ENCODE assay signal across 3 mouse cellular contexts in the genomic region with DNA sequence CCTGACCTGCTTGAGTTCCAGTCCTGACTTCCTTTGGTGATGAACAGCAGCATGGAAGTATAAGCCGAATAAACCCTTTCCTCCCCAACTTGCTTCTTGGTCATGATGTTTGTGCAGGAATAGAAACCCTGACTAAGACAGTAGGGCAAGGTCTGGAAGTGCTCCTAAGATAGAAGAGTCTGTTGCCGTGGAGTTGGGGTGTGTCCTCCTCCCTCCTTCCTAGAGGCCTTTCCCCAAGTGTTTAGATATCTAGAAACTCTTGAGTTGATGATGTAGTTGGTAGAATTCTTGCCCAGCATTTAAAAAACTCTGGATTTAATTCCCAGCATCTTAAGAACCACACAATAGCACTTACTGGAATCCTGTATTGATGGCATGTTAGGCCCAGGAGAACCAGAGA. TPM values are rescaled to one million over a fixed set of nuclear protein-coding genes. Genes with fewer than 3 reads are reported as not detected.
ATAC-seq and TF ChIP-seq lines count a peak whose summit lies in the region.
"Not testable (repeated sequence)": the region's sequence is repeated elsewhere in the genome, so short reads cannot be mapped to it uniquely, and the experiment has no call there.

No protein-coding gene starts in this region.

- H3K27ac ChIP-seq in small intestine, adult 2 months (ENCODE audit: insufficient read depth, low read depth, low read length), result peak overlapping the region; percentile 63

- TF ChIP-seq POLR2A in small intestine, adult 2 months (IDR thresholded peaks at IDR 0.05; ENCODE audit: low read depth, low read length), result not testable (repeated sequence)

- WGBS in small intestine, adult 2 months, result 52% methylated on average over 2 of the region's 2 CpGs

- not testable (repeated sequence) for TF ChIP-seq CTCF in small intestine, adult 2 months (IDR thresholded peaks at IDR 0.05; ENCODE audit: extremely low read depth, insufficient read length, insufficient replicate concordance, low read depth, low read length)

- ATAC-seq in erythroblast, adult 5-6 weeks (replicated peaks; ENCODE audit: low FRiP score, poor library complexity, severe bottlenecking), result peak; percentile 60
- peak; percentile 74 for ATAC-seq in erythroid progenitor cell, adult 5-6 weeks (replicated peaks; ENCODE audit: low FRiP score, poor library complexity, severe bottlenecking)

- peaks cover 13% of the 10 kb centered on the region; the same call in 1 of the 2 replicates for H3K4me1 ChIP-seq in small intestine, adult 2 months (ENCODE audit: control insufficient read depth, insufficient read depth, insufficient read length, low read length)

- not testable (repeated sequence) for H3K36me3 ChIP-seq in small intestine, adult 2 months (ENCODE audit: control insufficient read depth, insufficient read depth, low read length)

- H3K4me3 ChIP-seq in small intestine, adult 2 months (ENCODE audit: low read depth, low read length), result not testable (repeated sequence)

- not testable (repeated sequence) for H3K27me3 ChIP-seq in small intestine, adult 2 months (ENCODE audit: control insufficient read depth, insufficient read depth, low read length)

RNA-seq across cellular contexts. Expression of a gene that starts 3.4 kb away (rescaled TPM):
- 111 and 123 TPM in 2 replicates for total RNA-seq in erythroblast, adult 5-6 weeks (2015; ENCODE audit: low replicate concordance)
- total RNA-seq in erythroblast, adult 5-6 weeks (2017; ENCODE audit: low replicate concordance), result 325 and 443 TPM in 2 replicates
- total RNA-seq in erythroid progenitor cell, adult 5-6 weeks (2015; ENCODE audit: low replicate concordance), result 112 and 113 TPM in 2 replicates
- 325 and 377 TPM in 2 replicates for total RNA-seq in erythroid progenitor cell, adult 5-6 weeks (2017; ENCODE audit: low replicate concordance)
- polyA plus RNA-seq in small intestine, adult 2 months (2012; rRNA removed), result 21.3 and 51.5 TPM in 2 replicates

RNA-seq across cellular contexts. Expression of a gene that starts 54.7 kb away (rescaled TPM):
- 22.2 and 36.1 TPM in 2 replicates for total RNA-seq in erythroblast, adult 5-6 weeks (2015; ENCODE audit: low replicate concordance)
- total RNA-seq in erythroblast, adult 5-6 weeks (2017; ENCODE audit: low replicate concordance), result 33.5 and 51.6 TPM in 2 replicates
- total RNA-seq in erythroid progenitor cell, adult 5-6 weeks (2015; ENCODE audit: low replicate concordance), result 54.1 and 134 TPM in 2 replicates
- total RNA-seq in erythroid progenitor cell, adult 5-6 weeks (2017; ENCODE audit: low replicate concordance), result 76.9 and 109 TPM in 2 replicates
- 3.3 and 9.1 TPM in 2 replicates for polyA plus RNA-seq in small intestine, adult 2 months (2012; rRNA removed)
